Mouse (Mus musculus): ENCODE measurements around the gene Dynll1. TPM values are rescaled to one million over a fixed set of nuclear protein-coding genes. Genes with fewer than 3 reads are reported as not detected.
"Not testable (repeated sequence)": the region's sequence is repeated elsewhere in the genome, so short reads cannot be mapped to it uniquely, and the experiment has no call there.

Gene Dynll1
- total RNA-seq, 2 experiments from 2014 or later = 95.3 to 98.8 TPM

DNA sequence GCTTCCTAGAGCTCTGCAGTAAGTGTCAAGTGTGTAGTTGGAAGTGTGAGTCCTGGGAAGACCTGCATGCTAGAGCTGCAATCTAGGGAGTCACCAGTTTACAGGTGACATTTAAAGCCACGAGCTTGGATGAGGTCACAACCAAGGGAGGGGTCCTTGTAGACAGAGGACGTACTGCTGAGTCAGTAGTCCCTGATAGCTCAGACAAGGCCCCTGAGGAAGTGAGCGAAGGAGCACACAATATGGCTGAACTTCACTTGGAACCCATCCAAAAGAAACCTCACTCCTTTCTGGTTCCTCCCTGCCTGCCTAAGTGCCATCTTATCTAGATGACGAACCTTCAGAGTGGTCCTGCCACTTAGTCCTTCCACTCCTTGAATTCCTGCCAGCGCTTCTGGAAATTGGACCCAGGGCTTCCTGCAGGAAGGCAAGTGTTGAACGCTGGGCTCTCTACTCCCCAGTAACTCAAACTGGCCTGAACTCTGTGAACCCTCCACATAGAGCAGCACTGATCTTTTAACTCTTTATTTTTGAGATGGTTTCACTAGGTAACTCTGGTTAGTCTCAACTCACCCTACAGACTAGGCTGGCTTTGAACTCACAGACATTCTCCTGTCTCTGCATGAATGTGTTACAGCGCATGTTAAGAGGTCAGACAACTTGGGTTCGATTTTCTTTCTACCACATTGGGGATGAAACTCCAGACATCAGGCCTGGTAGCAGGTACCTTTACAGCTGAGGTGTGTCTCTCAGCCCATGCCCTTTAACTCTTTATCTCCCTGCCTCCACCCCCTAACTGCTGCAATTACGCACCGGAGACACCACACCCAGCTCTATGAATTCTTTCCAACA, 12.2 kb upstream of the Dynll1 start:
- DNase-seq = no peak

DNA sequence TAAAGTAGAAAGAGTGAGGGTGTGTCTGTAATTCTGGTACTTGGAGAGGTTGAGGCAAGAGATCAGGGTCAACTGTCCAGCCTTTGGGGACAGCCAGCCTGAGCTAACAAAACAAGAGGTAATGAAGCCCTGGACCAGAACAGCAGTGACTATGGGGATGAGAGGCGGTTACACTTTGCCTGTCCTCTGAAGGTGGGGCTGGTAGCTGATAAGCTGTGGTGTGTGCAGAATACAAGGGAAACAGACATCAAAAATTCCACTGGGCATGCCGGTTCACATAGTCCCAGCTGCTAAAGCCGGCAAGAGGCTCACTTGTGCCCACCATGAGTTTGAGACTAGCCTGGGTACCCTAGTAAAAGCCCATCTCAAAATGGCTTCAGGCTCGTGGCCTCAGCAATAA, 11.6 kb upstream of the Dynll1 start:
- no peak for DNase-seq

DNA sequence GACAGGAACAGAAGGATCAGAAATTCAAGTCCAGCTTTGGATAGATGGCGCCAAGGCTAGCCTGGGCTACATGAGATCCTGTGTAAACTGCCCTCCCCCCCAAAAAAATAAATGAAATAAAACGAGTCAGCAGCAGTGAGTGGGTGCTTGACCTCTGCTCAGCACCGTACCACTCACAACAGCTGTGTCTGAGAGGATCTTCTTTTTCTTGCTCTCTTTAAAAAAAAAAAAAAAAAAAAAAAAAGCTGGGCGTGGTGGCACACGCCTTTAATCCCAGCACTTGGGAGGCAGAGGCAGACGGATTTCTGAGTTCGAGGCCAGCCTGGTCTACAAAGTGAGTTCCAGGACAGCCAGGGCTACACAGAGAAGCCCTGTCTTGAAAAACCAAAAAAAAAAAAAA, 1.4 kb upstream of the Dynll1 start:
- DNase-seq = not testable (repeated sequence)

DNA sequence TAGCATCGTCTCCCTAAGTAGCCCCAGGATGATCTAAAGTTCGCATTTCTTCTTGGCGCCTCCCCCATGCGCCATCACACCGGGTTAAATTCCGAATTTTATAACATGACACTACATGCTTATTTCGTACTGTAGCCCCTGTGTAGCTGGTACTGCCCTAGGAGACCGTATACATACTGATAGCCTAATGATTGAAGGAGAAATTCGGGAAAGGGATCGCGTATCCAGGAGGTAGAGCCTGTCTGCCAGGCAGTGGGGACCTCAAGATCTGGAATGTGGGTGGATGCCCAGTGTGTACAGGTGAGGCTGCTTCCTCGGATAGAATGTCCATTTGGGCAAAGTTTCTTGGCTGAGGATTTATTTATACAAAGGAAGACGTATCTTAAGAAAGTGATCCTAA, 816 bp upstream of the Dynll1 start:
- DNase-seq = peak in 1 of 2 experiments; percentile 24

DNA sequence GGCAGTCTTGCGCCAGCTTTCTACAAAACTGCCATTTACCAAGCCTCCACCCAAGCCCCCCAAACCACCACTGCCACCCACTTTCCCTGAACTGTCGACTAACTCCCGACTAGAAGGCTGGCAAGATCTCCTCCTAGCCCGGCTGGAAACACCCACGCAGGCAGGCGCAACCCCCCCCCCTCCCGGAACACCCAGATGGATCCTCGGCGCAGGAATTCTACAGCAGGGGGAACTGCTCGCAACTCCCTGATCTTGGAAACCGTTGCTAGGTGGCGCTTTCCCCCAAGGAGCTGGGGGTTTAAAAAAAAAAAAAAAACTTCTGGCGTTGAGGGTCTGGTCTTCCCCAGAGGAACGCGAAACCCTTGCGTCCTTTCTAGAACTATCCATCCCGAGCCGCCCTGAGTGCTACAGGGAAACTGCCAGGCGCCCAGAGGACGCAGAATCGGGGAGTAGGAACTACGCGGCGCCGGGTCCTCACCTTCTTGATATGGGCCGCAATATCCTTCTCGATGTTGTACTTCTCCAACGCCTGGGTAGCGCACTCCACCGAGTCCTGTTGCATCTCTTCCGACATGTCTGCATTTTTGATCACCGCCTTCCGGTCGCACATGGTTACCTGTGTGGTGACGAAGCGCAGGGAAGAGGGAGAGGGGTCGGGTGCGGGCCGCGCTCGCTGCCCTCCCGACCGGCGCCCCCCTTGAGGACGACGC, 609 bp downstream of the Dynll1 start:
- DNase-seq = peak; percentile 79

DNA sequence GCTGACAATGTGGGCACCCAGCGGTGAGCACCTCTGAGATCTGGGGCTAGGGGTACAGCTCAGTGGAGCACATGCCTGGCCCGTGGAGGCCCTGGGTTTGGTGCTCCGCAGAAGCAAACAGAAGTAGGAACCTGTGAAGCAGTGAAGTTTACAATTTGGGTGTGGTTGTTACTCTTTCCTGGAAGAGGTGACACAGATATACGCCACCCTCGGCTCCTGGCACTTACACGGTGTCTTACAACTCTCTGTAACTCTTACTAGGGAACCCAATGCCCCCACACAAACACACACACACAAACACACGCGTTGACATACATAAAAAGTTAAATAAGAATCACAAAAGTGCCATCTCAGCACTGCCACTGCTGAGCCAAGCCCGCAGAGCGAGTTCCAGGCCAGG, 4.5 kb downstream of the Dynll1 start:
- no peak for DNase-seq

DNA sequence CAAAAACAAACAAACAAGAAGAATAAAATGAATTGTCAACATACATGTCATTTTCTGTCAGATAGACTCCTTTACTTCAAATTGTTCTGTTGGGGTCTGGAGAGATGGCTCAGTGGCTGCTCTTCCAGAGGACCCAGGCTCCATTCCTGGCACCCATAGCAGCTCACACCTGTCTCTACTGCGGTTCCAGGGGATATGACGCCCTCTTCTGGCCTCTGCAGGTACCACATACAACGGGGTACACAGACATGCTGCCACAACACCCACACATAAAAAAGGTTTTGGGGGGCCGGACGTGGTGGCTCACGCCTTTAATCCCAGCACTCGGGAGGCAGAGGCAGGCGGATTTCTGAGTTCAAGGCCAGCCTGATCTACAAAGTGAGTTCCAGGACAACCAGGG, 6.6 kb downstream of the Dynll1 start:
- no peak for DNase-seq

DNA sequence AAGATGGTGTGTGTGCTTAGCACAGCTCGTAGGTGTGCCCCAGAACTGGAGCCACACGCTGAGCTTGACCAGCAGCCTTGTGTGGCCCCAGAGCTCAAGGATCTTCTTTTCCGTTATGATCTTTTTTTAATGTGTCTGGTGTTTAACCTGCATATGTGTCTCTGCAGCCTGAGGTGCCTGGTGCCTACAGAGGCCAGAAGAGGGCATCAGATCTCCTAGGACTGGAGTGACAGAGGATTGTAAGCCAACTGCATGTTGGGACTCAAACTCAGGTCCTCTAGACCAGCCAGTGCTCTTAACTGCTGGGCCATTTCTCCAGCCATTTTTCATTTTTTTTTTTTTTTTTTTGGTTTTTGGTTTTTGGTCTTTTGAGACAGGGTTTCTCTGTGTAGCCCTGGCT, 16.1 kb downstream of the Dynll1 start:
- no peak for DNase-seq

DNA sequence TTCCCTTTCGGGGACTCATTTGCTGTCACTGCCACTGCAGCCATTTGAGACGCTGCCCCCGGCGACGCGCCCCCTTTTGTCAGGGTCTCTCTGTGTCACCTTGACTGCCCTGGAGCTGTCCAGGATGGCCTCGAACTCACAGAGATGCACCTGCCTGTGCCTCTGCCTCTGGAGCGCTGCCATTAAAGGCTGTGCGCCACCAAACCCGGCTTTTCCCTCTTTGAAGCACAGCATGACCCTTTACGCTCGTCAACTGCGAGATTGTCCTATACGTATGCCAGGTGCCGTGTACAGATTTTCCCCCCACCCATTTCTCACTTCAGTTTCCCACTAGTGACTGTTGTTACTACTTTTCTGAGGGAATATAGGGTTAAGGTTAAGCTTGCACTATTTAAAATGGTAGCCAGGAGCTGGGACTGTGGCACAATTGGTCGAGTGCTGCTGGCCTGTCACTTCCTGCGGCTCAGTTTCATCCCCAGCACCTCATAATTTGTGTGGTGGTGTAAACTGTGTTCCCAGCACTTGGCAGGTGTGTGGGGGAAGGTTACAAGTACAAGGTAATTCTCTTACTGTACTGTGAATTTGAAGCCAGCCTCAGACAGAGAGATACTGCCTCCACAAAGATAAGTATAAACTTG, 20.6 kb downstream of the Dynll1 start:
- DNase-seq = no peak

DNA sequence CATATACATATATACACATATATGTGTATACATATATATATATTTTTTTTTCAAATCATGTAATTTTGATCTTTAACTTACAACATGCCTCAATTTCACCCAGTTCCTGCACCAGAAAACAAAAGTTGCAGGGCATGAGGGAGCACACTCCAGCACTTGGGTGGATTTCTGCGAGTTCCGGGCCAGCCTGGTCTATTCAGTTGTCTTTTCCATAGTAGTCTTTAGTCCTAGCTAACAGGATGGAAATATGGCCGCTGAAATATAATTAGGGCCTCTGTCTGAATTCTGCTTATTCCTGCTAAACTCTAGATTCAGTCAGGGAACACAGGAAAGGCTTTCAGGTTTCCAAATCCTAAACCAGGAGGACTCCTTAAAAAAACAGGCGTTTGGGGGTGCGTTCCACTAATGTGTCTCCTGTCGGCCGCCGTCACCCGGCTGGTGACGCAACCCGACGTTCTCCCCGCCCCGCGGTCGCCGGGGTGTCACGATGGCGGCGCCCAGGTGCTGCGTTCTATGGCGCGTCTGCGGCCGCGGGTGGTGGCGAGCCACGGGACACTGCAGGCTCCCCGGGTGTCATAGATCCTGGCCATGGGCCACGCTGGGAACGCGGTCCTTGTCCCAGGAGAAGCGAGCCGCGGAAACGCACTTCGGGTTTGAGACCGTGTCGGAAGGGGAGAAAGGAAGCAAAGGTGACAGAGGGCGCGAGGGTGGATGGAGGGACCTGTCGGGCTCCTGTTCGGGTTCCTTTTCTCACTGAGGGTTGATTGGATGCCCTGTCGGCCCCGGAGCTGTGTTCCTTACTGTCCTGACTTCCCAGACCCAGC, 21.4 kb downstream of the Dynll1 start, which contains the start of gene Coq5:
Gene Coq5 (plus strand): TSS at position 441 of the 824 bp plus-strand sequence.
- peak; percentile 91 to 96 for DNase-seq

DNA sequence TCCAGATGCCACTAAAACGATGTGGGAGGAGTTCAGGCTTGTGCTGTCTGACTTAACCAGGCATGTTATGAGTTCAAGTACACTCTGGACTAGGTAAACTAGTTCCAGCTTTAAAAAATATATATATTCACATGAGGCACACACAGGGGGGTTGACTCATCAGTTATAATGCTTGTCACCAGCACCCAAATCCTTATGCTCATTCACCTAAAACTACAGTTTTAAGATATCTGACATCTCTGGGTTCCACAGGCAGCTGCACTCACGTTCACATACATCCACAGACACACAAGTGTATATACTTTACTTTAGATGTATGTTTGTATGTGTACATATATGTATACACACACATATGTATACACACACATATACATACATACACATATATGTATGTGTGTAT, 22.0 kb downstream of the Dynll1 start:
- no peak for DNase-seq

DNA sequence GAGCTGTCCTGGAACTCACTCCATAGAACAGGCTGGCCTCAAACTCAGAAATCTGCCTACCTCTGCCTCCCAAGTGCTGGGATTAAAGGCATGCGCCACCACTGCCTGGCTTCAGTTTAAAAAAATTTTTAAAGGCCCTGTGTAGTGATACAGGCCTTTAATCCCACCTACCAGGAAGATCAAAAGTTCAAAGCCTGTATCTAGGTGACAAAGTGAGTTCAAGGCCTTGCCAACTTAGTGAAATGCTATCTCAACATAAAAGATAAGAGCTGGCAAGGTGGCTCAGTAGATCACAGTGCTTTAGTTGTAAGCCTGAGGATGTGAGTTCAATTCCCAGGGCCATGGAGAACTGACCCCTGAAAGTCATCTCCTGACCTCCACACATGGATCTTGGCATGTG, 22.7 kb downstream of the Dynll1 start:
- DNase-seq = no peak

DNA sequence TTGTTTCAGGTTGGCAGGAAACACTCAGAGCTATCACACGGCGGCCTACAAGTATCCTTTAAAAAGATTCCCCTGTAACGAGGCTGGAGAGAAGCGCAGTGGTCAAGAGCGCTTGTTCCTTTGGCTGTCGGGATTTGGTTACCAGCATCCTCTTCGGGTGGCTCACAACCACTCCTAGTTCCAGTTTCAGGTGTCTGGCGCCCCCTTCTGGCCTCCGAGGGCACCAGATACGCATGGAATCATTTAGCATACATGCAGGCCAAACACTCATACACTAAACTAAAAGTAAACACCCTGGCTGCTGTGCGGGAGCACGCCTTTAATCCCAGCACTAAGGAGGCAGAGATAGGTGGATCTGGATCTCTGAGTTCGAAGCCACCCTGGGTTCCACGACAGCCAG, 24.8 kb downstream of the Dynll1 start:
- DNase-seq = no peak

DNA sequence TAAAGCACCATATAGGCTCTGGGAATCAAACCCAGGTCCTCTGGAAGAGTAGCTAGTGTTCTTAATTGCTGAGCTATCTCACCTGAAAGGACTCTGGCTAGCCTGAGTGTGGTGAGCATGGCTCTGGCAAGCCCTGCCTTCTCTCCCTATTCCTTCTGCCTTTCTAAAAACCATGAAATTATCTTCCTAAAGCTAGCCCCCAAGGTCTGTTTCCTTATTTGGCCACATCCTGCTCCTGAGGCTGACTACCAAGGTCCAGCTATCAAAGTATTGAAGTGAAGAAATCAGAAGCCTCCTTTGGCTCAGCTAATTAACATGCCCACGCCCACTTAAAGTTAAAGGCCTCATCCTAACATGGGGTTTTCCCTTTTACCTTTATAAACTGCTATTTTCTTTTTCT, 26.0 kb downstream of the Dynll1 start:
- no peak for DNase-seq

DNA sequence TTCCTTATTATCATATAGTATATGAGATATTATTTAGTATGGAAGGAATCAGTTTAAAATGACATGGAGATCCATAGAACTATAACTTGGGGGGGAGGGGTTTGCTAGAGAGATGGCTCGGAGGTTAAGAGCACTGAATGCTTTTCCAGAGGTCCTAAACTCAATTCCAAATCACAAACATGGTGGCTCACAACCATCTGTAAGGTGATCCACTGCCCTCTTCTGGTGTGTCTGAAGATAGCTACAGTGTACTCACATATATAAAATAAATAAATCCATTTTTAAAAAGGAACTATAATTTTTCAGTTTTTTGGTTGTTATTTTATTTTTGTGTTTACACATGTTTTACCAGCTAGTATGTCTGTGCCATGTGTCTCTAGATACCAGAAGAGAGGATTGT, 26.4 kb downstream of the Dynll1 start:
- no peak for DNase-seq

DNA sequence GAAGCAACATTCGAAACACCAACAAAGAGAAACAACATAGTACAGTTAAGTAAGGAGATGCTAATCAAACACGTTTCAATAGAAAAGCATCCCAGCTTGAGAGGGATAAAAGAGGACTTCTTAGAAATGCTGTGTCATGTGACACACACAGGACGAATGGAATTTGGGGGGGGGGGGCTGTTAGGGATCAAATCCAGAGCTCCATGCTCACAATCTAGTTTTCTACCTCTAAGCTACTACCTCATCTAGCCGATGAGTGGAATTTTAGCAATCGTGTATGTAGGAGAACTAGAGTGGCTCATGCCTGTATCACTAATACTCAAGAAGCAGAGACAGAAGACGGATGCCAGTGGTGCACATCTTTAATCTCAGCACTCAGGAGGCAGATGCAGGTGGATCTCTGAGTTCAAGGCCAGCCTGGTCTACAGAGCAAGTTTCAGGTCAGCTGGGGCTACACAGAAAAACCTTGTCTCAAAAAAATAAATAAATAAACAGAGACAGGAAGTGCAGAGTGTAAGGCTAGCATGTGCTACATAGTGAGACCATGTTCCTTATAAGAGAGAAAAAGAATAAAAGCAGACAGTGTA, 27.2 kb downstream of the Dynll1 start:
- no peak for DNase-seq

DNA sequence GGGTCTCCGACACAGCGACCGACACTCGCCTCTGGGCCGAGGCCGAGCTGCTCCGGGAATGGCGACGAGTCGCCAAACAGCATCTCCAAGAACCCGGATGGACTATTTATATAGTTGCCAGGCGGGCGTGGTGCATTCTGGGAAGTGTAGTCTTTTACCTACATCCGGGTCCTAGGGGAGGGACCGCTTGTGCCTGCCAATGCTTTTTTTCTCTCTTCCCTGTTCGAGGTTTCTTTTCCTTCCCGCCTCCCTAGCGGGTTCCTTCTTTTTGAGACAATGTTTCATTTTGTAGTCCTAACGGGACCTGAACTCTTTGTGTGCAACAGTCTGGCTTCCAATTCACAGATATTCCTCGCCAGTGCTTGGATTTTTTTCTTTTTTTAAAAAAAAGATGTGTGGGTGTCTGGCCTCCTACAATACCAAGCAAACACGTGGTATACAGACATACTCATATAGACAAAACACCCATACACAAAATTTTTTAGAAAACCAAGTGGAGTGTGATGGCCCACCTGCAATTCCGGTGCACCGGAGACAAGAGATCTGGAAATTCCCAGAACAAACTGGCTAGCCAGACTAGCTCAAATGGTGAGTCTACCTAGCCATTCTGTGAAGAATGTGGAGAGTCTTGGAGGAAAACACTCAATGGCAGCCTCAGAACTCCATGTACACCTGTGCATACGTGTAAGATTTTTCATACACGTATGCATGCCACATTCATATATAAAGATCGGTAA, 27.8 kb downstream of the Dynll1 start, which contains the start of gene Rnf10:
Gene Rnf10 (minus strand): TSS at position 87 of the 737 bp plus-strand sequence.
- peak; percentile 97 to 100 for DNase-seq

DNA sequence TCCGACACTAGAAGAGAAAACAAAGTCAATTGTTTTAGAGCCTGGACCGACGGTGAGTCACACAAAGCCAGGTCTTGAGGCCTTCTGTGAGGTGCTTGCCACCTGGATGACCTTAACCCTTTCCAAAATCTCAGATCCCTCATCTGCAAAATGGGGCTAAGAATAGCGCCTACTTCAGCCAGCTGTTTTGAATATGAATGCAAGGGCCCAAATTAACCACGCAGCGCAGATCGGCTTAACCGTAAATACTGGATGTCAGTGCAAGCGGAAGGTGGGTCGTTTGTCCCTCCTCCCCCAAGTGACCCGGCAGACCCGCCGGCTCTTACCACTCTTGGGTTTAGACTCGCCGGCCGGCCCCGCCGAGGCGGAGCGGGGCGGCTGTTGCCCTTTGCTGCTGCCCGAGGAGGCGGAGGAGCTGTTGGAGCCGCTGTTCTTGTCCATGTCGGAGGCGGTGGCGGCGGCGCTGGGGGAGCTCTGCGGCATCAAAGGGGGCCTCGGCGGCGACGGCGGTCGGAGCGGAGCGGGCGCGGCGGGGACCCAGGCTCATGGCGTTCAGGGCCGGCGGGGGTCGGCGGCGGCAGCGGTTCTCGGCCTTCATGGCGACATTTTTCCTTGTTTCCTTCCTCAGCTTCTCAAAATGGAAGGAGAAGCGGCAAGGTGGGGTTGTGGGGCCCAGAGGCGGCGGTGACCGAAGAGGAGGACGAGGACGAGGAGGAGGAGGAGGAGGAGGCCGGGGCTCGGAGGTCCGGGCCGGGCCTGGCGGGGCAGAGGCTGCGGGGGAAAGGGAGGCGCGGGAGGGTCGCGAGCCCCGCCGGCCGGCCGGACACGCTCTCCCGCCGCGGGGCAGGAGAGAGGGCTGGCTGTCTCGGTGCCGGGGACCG, 28.6 kb downstream of the Dynll1 start:
- peak; percentile 20 to 59 for DNase-seq

DNA sequence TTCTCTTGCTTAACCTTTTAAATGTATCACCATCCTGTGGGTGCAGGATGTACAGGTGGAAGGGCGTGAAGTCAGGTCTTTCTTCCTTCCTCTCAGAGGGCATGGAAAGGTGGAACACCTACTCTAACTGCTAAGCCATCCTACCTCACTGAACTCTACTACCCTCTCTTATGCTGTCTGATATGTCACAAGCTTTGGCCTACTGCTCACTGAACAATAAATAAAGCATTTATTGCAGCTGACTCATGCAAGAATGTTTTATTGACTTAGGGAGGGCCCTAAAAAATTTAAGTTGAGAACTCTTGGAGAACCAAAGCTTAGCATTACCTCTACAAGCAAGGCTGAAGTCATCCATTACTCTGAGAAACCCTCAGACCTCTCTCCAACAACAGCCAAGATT, 30.8 kb downstream of the Dynll1 start:
- no peak for DNase-seq

DNA sequence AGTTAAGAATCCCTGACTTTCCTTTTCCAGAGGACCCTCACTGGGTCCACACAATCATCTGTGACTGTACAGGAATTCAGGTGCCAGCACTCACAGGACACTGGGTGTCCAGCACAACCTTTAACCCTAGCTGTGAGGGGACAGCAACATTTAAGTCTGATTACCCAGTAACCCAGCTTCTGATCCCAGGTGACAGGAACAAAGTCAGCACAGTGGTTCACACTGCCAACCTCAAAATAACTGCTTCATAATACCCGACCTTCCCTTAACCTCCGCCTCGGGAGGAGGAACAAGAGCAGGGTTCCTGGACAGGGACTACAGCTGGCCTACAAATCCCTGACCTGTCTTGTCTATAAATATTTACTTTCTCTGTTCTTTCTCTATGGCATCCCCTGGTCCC, 32.5 kb downstream of the Dynll1 start:
- DNase-seq = peak; percentile 61 to 75
